Mouse (Mus musculus) spleen, postnatal 14 days (tissue): Measurements from ENCODE around the gene Acer2.

ENCODE experiments used
- DNase-seq, 2 experiments: peaks; one replicate each; pipeline ENCODE4 v3.0.0; 2021 to 2022; ENCODE audit warnings: low spot score in 2 of 2

Acer2 gene

DNA sequence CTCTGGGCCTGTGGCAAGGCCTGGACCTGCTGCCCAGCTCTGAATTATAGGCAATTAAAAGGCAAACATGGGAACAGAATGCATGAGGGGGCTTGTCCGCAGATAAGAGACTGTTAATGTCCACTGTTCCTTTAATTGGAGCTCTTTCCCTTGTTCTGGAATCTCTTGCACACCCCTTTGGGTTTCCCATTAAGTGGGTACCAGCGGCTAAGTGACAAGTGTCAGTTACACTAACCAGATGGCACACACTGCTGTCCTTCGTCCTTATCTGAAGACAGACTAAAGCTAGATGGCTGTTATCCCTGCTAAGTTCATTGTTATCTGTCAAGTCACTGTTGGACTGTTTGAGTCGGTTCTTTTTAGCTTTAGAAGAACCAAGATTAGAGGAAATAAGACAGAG is 81.3 kb downstream of the Acer2 start:
- no peak for DNase-seq

DNA sequence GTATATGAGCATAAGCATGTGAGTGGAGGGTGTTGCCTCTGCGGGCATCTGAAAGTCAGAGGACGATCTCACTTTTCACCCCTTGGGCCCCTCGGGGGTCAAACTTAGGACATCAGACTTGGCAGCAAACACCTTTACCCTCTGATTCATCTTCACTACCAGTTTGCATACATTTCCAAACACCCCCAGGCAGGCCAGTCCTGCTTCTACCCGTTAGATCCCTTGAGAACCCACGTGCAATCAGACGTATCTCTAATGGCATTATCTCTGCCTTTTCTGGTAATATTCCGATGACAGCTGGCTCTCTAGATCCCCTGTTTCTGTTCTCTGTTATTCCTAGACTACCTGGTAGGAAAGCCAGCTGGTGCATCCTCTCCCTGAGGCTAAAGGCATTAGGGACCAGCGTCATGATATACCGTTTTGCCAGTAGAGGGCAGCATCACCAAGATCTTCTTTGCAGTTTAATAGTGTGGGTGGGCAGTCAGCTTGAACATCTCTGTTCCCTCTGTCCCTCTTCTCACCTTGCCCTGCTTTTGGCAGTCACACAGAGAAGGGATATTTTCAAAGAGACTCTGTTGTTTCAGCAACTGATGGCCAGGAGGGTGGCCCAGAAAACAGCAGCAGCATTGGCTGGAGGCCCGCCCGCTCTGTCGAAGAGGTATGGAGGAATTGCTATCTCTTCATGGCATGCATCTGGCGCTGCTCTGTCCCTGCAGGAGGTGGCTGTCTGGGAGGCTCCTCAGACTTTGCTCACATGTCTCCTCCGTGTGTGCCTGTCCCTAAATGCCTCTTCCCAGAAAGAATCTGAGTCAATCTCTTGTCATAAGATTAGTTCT is 83.6 kb downstream of the Acer2 start:
- DNase-seq = no peak

DNA sequence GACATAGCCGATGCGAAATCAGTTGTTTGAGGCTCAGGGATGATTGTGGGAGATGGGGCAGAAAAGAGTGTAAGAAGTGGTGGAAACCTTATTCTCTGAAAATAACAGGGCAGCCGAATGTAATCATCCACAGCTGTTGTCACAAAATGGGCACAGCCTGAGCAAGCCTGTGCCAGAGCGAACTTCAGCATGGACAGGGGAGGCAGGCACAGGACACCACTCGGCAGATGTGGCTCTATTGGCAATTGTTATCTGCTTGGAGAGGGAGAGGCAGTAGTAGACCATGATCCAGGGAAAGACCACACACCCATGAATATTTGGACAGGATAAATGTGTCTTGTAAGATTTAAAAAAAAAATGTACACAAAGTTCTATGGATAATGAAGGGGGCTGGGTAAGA is 103.1 kb downstream of the Acer2 start:
- no peak for DNase-seq
